Mouse (Mus musculus) embryonic facial prominence, embryonic 14.5 days (tissue): ENCODE measurements around the gene Tspoap1. TPM values are rescaled to one million over a fixed set of nuclear protein-coding genes. Genes with fewer than 3 reads are reported as not detected.
A peak's percentile ranks its signal among the peaks of the same experiment; 100 is the strongest.

Experiments
- microRNA counts: library from miRNA; unstranded; fragments of <30 nt; microRNA quantifications from one replicate; lab custom pipeline; 2017
- microRNA-seq: library from miRNA; unstranded; fragments of <30 nt; microRNA quantifications from one replicate; pipeline ENCODE4, GENCODE M21; 2016; ENCODE audit warnings: borderline number of aligned reads
- polyA plus RNA-seq: library from polyadenylated mRNA; unstranded; fragments of >200 nt; fragmentation: Nextera tagmentation; extraction: Ambion mirVana; gene quantifications from 2 replicates; pipeline ENCODE4 v1.2.1, GENCODE M21; 2014

Tspoap1 gene
- polyA plus RNA-seq, 1 experiment from 2014 or later, result 1.9 TPM

MicroRNA genes within 50 kb of the gene (microRNA counts, 519-probe panel; counts per million panel counts)
- 3,108 counts per million, percentile 74 among the panel's probes with 10 or more counts for microRNA mmu-miR-142-3p (lab: Ali Mortazavi, UCI)
- 3,160 counts per million, percentile 75 among the panel's probes with 10 or more counts for microRNA mmu-miR-142-5p (lab: Ali Mortazavi, UCI)

Small RNA genes within 50 kb of the gene (microRNA-seq; reads per million reads assigned to microRNA genes)
- gene Mir142 (not detected), gene Mir142b (not detected)

Other genes starting within 250 kb of the Tspoap1 start
- not detected in 2 replicates for gene Gm11492, start 193.9 kb upstream of the Tspoap1 start, polyA plus RNA-seq
- gene Sept4, start 191.6 kb upstream of the Tspoap1 start, polyA plus RNA-seq, result 40.1 and 42.2 TPM in 2 replicates
- gene Mtmr4, start 168.4 kb upstream of the Tspoap1 start, polyA plus RNA-seq, result 33.2 and 34.3 TPM in 2 replicates
- 0.17 and 0.25 TPM in 2 replicates for gene Hsf5, start 143.4 kb upstream of the Tspoap1 start, polyA plus RNA-seq
- gene Rnf43, start 97.8 kb upstream of the Tspoap1 start, polyA plus RNA-seq, result 5.3 and 6.2 TPM in 2 replicates
- 146 and 153 TPM in 2 replicates for gene Supt4a, start 23.0 kb upstream of the Tspoap1 start, polyA plus RNA-seq
- 0.77 and 2.7 TPM in 2 replicates for gene Mpo, start 33.0 kb downstream of the Tspoap1 start, polyA plus RNA-seq
- 0.18 and 0.38 TPM in 2 replicates for gene Lpo, start 67.7 kb downstream of the Tspoap1 start, polyA plus RNA-seq
- gene Mks1, start 92.7 kb downstream of the Tspoap1 start, polyA plus RNA-seq, result 11.9 and 12.9 TPM in 2 replicates
- 0.12 TPM in 1 of 2 replicates, not detected in the other for gene Epx, start 115.0 kb downstream of the Tspoap1 start, polyA plus RNA-seq
- not detected in 2 replicates for gene Olfr462, start 131.7 kb downstream of the Tspoap1 start, polyA plus RNA-seq
- not detected in 2 replicates for gene Olfr463, start 136.8 kb downstream of the Tspoap1 start, polyA plus RNA-seq
- gene Olfr464, start 160.4 kb downstream of the Tspoap1 start, polyA plus RNA-seq, result 0.10 and 0.22 TPM in 2 replicates
- gene Dynll2, start 227.0 kb downstream of the Tspoap1 start, polyA plus RNA-seq, result 13.0 and 13.7 TPM in 2 replicates